Mouse (Mus musculus): ENCODE data around the gene Adam12.

The Adam12 gene

GRCm38 (mm10) chr7:134224741-134225612, 7.0 kb downstream of the Adam12 start:
- DNase-seq (ENCODE audit: low read depth, low spot score), result no peak

GRCm38 (mm10) chr7:134224421-134224740, 7.6 kb downstream of the Adam12 start:
- DNase-seq (ENCODE audit: low read depth, low spot score), result no peak

GRCm38 (mm10) chr7:134223444-134224161, 8.3 kb downstream of the Adam12 start:
- no peak for DNase-seq (ENCODE audit: low read depth, low spot score)

- DNase-seq (ENCODE audit: low read depth, low spot score), result no peak
Measured at GRCm38 (mm10) chr7:134207956-134208355, 24.0 kb downstream of the Adam12 start.

GRCm38 (mm10) chr7:134193089-134193488, 38.9 kb downstream of the Adam12 start:
- no peak for DNase-seq (ENCODE audit: low read depth, low spot score)

GRCm38 (mm10) chr7:134190101-134190500, 41.8 kb downstream of the Adam12 start:
- DNase-seq (ENCODE audit: low read depth, low spot score), result no peak

- no peak for DNase-seq (ENCODE audit: low read depth, low spot score)
Measured at GRCm38 (mm10) chr7:134188565-134188964, 43.4 kb downstream of the Adam12 start.

- no peak for DNase-seq (ENCODE audit: low read depth, low spot score)
Measured at GRCm38 (mm10) chr7:134187946-134188345, 44.0 kb downstream of the Adam12 start.

GRCm38 (mm10) chr7:134186497-134186896, 45.4 kb downstream of the Adam12 start:
- DNase-seq (ENCODE audit: low read depth, low spot score), result no peak

- DNase-seq (ENCODE audit: low read depth, low spot score), result no peak
Measured at GRCm38 (mm10) chr7:134185751-134186150, 46.2 kb downstream of the Adam12 start.

GRCm38 (mm10) chr7:134181717-134182116, 50.2 kb downstream of the Adam12 start:
- no peak for DNase-seq (ENCODE audit: low read depth, low spot score)

GRCm38 (mm10) chr7:134181056-134181455, 50.9 kb downstream of the Adam12 start:
- DNase-seq (ENCODE audit: low read depth, low spot score), result no peak

GRCm38 (mm10) chr7:134177051-134177450, 54.9 kb downstream of the Adam12 start:
- DNase-seq (ENCODE audit: low read depth, low spot score), result no peak

- DNase-seq (ENCODE audit: low read depth, low spot score), result no peak
Measured at GRCm38 (mm10) chr7:134175201-134175600, 56.7 kb downstream of the Adam12 start.

- DNase-seq (ENCODE audit: low read depth, low spot score), result no peak
Measured at GRCm38 (mm10) chr7:134173442-134174090, 58.4 kb downstream of the Adam12 start.

GRCm38 (mm10) chr7:134170180-134170910, 61.6 kb downstream of the Adam12 start:
- no peak for DNase-seq (ENCODE audit: low read depth, low spot score)

GRCm38 (mm10) chr7:134169780-134170179, 62.2 kb downstream of the Adam12 start:
- DNase-seq (ENCODE audit: low read depth, low spot score), result no peak

- DNase-seq (ENCODE audit: low read depth, low spot score), result no peak
Measured at GRCm38 (mm10) chr7:134167586-134167985, 64.4 kb downstream of the Adam12 start.

GRCm38 (mm10) chr7:134163751-134164150, 68.2 kb downstream of the Adam12 start:
- no peak for DNase-seq (ENCODE audit: low read depth, low spot score)

GRCm38 (mm10) chr7:134162886-134163285, 69.1 kb downstream of the Adam12 start:
- DNase-seq (ENCODE audit: low read depth, low spot score), result no peak

GRCm38 (mm10) chr7:134159608-134160007, 72.3 kb downstream of the Adam12 start:
- no peak for DNase-seq (ENCODE audit: low read depth, low spot score)

GRCm38 (mm10) chr7:134151330-134151729, 80.6 kb downstream of the Adam12 start:
- DNase-seq (ENCODE audit: low read depth, low spot score), result no peak
